ENCODE assay signal across 8 mouse cellular contexts in genomic region chr17:34899053-34899889, GRCm38 (mm10). TPM values are rescaled to one million over a fixed set of nuclear protein-coding genes. Genes with fewer than 3 reads are reported as not detected.
DNase-seq lines count a peak whose midpoint lies in the region; ATAC-seq and TF ChIP-seq lines count a peak whose summit lies in the region.

No protein-coding gene starts in this region.

- peaks cover 57% of the 10 kb centered on the region for H3K4me1 ChIP-seq in G1E (ENCODE audit: insufficient read depth, low read depth, low read length)
- peaks cover 30% of the 10 kb centered on the region for H3K4me1 ChIP-seq in heart, embryonic 12.5 days (replicated peaks)
- H3K4me1 ChIP-seq in small intestine, adult 2 months (ENCODE audit: control insufficient read depth, insufficient read depth, insufficient read length, low read length), result peaks cover 12% of the 10 kb centered on the region

- no peaks in the 10 kb centered on the region; the same call in 1 of the 2 replicates for H3K9me3 ChIP-seq in G1E (replicated peaks)
- H3K9me3 ChIP-seq in heart, embryonic 12.5 days (replicated peaks), result no peaks in the 10 kb centered on the region

- H3K27me3 ChIP-seq in C2C12 (ENCODE audit: control insufficient read depth, insufficient read depth, insufficient read length) (no peaks in the 10 kb centered on the region), G1E (ENCODE audit: insufficient read depth, low read length) (no peaks in the 10 kb centered on the region)
- H3K27me3 ChIP-seq in heart, embryonic 12.5 days (replicated peaks), result no peaks in the 10 kb centered on the region
- no peaks in the 10 kb centered on the region for H3K27me3 ChIP-seq in small intestine, adult 2 months (ENCODE audit: control insufficient read depth, insufficient read depth, low read length)

- peak overlapping the region; percentile 92 for H3K4me2 ChIP-seq in heart, embryonic 12.5 days

- H3K4me3 ChIP-seq in C2C12 (ENCODE audit: insufficient read depth, poor library complexity, severe bottlenecking), result peak overlapping the region; percentile 76
- peak overlapping the region; percentile 91 for H3K4me3 ChIP-seq in G1E (ENCODE audit: low read depth, low read length)
- peak overlapping the region; percentile 90 for H3K4me3 ChIP-seq in heart, embryonic 12.5 days
- peak overlapping the region; percentile 79 for H3K4me3 ChIP-seq in small intestine, adult 2 months (ENCODE audit: low read depth, low read length)

- DNase-seq in G1E (ENCODE audit: low spot score), result peak; percentile 56
- DNase-seq in kidney, postnatal 14 days, result peak; percentile 64
- DNase-seq in lung, postnatal 10 days, result peak; percentile 50

- no peak for ATAC-seq in G1E (ENCODE audit: extremely low read depth, insufficient number of reproducible peaks, low FRiP score, poor library complexity, severe bottlenecking)
- peak; percentile 16; the same call in 1 of the 2 replicates for ATAC-seq in common myeloid progenitor, adult 5-6 weeks (replicated peaks; ENCODE audit: low read depth, poor library complexity, severe bottlenecking)
- ATAC-seq in heart, embryonic 12.5 days (ENCODE audit: insufficient number of reproducible peaks, low FRiP score), result 0 out of 2 replicates have a peak, but pooled peaks have one; percentile 0
- no peak for ATAC-seq in erythroid progenitor cell, adult 5-6 weeks (replicated peaks; ENCODE audit: low FRiP score, poor library complexity, severe bottlenecking)

- under 1% methylated on average over 37 of the region's 45 CpGs for whole genome bisulfite sequencing in heart, embryonic 12.5 days
- 1% methylated on average over 42 of the region's 45 CpGs for WGBS in small intestine, adult 2 months

- TF ChIP-seq CTCF in C2C12 (IDR thresholded peaks at IDR 0.05; ENCODE audit: control insufficient read depth, insufficient read depth, insufficient read length), result no peak
- TF ChIP-seq CTCF in G1E (IDR thresholded peaks at IDR 0.05; ENCODE audit: low read depth, low read length), result no peak
- no peak for TF ChIP-seq CTCF in small intestine, adult 2 months (IDR thresholded peaks at IDR 0.05; ENCODE audit: extremely low read depth, insufficient read length, insufficient replicate concordance, low read depth, low read length)

- H3K27ac ChIP-seq in heart, embryonic 12.5 days (ENCODE audit: poor library complexity, severe bottlenecking), result peak overlapping the region; percentile 90
- peak overlapping the region; percentile 84 for H3K27ac ChIP-seq in small intestine, adult 2 months (ENCODE audit: insufficient read depth, low read depth, low read length)

- peaks cover 62% of the 10 kb centered on the region for H3K79me2 ChIP-seq in C2C12 (ENCODE audit: control insufficient read depth, insufficient read depth)

- H3K9ac ChIP-seq in heart, embryonic 12.5 days, result peak overlapping the region; percentile 97

- H3K36me3 ChIP-seq in C2C12 (ENCODE audit: control insufficient read depth, insufficient read depth), result peaks cover 24% of the 10 kb centered on the region
- peaks cover 49% of the 10 kb centered on the region for H3K36me3 ChIP-seq in G1E (replicated peaks)
- H3K36me3 ChIP-seq in heart, embryonic 12.5 days, result peaks cover 38% of the 10 kb centered on the region
- peaks cover 23% of the 10 kb centered on the region for H3K36me3 ChIP-seq in small intestine, adult 2 months (ENCODE audit: control insufficient read depth, insufficient read depth, low read length)

- H3ac ChIP-seq in C2C12 (ENCODE audit: control insufficient read depth, insufficient read length, low read depth), result peak overlapping the region; percentile 97

- TF ChIP-seq POLR2A in small intestine, adult 2 months (IDR thresholded peaks at IDR 0.05; ENCODE audit: low read depth, low read length), result no peak; the same call in 1 of the 2 replicates

- H3K79me3 ChIP-seq in C2C12 (ENCODE audit: low read depth), result peaks cover 26% of the 10 kb centered on the region

TF ChIP-seq in C2C12, 6 proteins besides CTCF, POLR2A, EP300 and RAD21:
- TF ChIP-seq MYOD1 (IDR thresholded peaks at IDR 0.05; ENCODE audit: control insufficient read depth, insufficient read length, low read depth) (no peak), MAX (IDR thresholded peaks at IDR 0.05) (no peak), USF1 (IDR thresholded peaks at IDR 0.05; ENCODE audit: low read depth) (no peak), CEBPB (IDR thresholded peaks at IDR 0.05; ENCODE audit: low read depth) (no peak), FOSL1 (IDR thresholded peaks at IDR 0.05; ENCODE audit: insufficient read depth, low read length, poor library complexity, severe bottlenecking) (no peak)
TF ChIP-seq in C2C12: peak in this region for 0.

RNA-seq across cellular contexts. Expression of gene Ehmt2, which starts 1.0 kb away (rescaled TPM):
- 106 TPM for polyA plus RNA-seq in C2C12 (2012; fragmentation: generic; extraction: Trizol)
- 123 and 126 TPM in 2 replicates for total RNA-seq in G1E (2014; fragmentation: Nextera tagmentation)
- total RNA-seq in G1E (2017), result 94.4 and 108 TPM in 2 replicates
- 346 and 451 TPM in 2 replicates for polyA plus RNA-seq in G1E (2012)
- 96.6 and 107 TPM in 2 replicates for total RNA-seq in common myeloid progenitor, adult 5-6 weeks (2017)
- 49.1 and 51.6 TPM in 2 replicates for polyA plus RNA-seq in heart, embryonic 12.5 days (2016; fragmentation: Nextera tagmentation; extraction: Ambion mirVana)
- 101 and 242 TPM in 2 replicates for polyA plus RNA-seq in small intestine, adult 2 months (2012; rRNA removed)
- total RNA-seq in erythroid progenitor cell, adult 5-6 weeks (2015; ENCODE audit: low replicate concordance), result 15.1 and 28.5 TPM in 2 replicates
- total RNA-seq in erythroid progenitor cell, adult 5-6 weeks (2017; ENCODE audit: low replicate concordance), result 7.0 and 8.3 TPM in 2 replicates

RNA-seq across cellular contexts. Expression of gene C2, which starts 1.2 kb away (rescaled TPM):
- 0.32 TPM for polyA plus RNA-seq in C2C12 (2012; fragmentation: generic; extraction: Trizol)
- 22.2 and 25.9 TPM in 2 replicates for total RNA-seq in G1E (2014; fragmentation: Nextera tagmentation)
- 1.4 and 2.5 TPM in 2 replicates for total RNA-seq in G1E (2017)
- 1.2 and 2.3 TPM in 2 replicates for polyA plus RNA-seq in G1E (2012)
- total RNA-seq in common myeloid progenitor, adult 5-6 weeks (2017), result 2.8 and 10.0 TPM in 2 replicates
- 0.24 and 0.35 TPM in 2 replicates for polyA plus RNA-seq in heart, embryonic 12.5 days (2016; fragmentation: Nextera tagmentation; extraction: Ambion mirVana)
- polyA plus RNA-seq in small intestine, adult 2 months (2012; rRNA removed), result 4.3 and 10.6 TPM in 2 replicates
- 15.5 and 23.5 TPM in 2 replicates for total RNA-seq in erythroid progenitor cell, adult 5-6 weeks (2015; ENCODE audit: low replicate concordance)
- total RNA-seq in erythroid progenitor cell, adult 5-6 weeks (2017; ENCODE audit: low replicate concordance), result 1.8 TPM in 1 of 2 replicates, not detected in the other

RNA-seq across cellular contexts. Expression of gene Slc44a4, which starts 15.0 kb away (rescaled TPM):
- 0.06 TPM for polyA plus RNA-seq in C2C12 (2012; fragmentation: generic; extraction: Trizol)
- total RNA-seq in G1E (2014; fragmentation: Nextera tagmentation), result not detected in 2 replicates
- total RNA-seq in G1E (2017), result 0.06 TPM in 1 of 2 replicates, not detected in the other
- polyA plus RNA-seq in G1E (2012), result not detected in 2 replicates
- not detected in 2 replicates for total RNA-seq in common myeloid progenitor, adult 5-6 weeks (2017)
- polyA plus RNA-seq in heart, embryonic 12.5 days (2016; fragmentation: Nextera tagmentation; extraction: Ambion mirVana), result 0.08 TPM in 1 of 2 replicates, not detected in the other
- 64.8 and 101 TPM in 2 replicates for polyA plus RNA-seq in small intestine, adult 2 months (2012; rRNA removed)
- not detected in 2 replicates for total RNA-seq in erythroid progenitor cell, adult 5-6 weeks (2015; ENCODE audit: low replicate concordance)
- total RNA-seq in erythroid progenitor cell, adult 5-6 weeks (2017; ENCODE audit: low replicate concordance), result not detected in 2 replicates

RNA-seq across cellular contexts. Expression of gene Gm20547, which starts 17.4 kb away (rescaled TPM):
- polyA plus RNA-seq in C2C12 (2012; fragmentation: generic; extraction: Trizol) (not detected), G1E (2012) (not detected in 2 replicates)
- total RNA-seq in G1E (2014; fragmentation: Nextera tagmentation) (not detected in 2 replicates), G1E (2017) (not detected in 2 replicates)
- total RNA-seq in common myeloid progenitor, adult 5-6 weeks (2017), result not detected in 2 replicates
- not detected in 2 replicates for polyA plus RNA-seq in heart, embryonic 12.5 days (2016; fragmentation: Nextera tagmentation; extraction: Ambion mirVana)
- not detected in 2 replicates for polyA plus RNA-seq in small intestine, adult 2 months (2012; rRNA removed)
- not detected in 2 replicates for total RNA-seq in erythroid progenitor cell, adult 5-6 weeks (2015; ENCODE audit: low replicate concordance)
- total RNA-seq in erythroid progenitor cell, adult 5-6 weeks (2017; ENCODE audit: low replicate concordance), result not detected in 2 replicates

RNA-seq across cellular contexts. Expression of gene Zbtb12, which starts 20.0 kb away (rescaled TPM):
- polyA plus RNA-seq in C2C12 (2012; fragmentation: generic; extraction: Trizol) (15.2 TPM), G1E (2012) (20.4 and 22.7 TPM in 2 replicates)
- total RNA-seq in G1E (2014; fragmentation: Nextera tagmentation) (5.4 and 6.1 TPM in 2 replicates), G1E (2017) (3.1 and 4.4 TPM in 2 replicates)
- 11.1 and 16.2 TPM in 2 replicates for total RNA-seq in common myeloid progenitor, adult 5-6 weeks (2017)
- 2.6 and 2.8 TPM in 2 replicates for polyA plus RNA-seq in heart, embryonic 12.5 days (2016; fragmentation: Nextera tagmentation; extraction: Ambion mirVana)
- polyA plus RNA-seq in small intestine, adult 2 months (2012; rRNA removed), result 2.9 and 6.8 TPM in 2 replicates
- not detected in 2 replicates for total RNA-seq in erythroid progenitor cell, adult 5-6 weeks (2015; ENCODE audit: low replicate concordance)
- total RNA-seq in erythroid progenitor cell, adult 5-6 weeks (2017; ENCODE audit: low replicate concordance), result 1.0 TPM in 1 of 2 replicates, not detected in the other

Comparison
In these comparisons a context has a peak if more than half of its experiments do, and no peak if none do; other contexts are left out.
1. ATAC-seq: peak in common myeloid progenitor, adult 5-6 weeks (single experiment) and heart, embryonic 12.5 days (single experiment); none in G1E (single experiment) and erythroid progenitor cell, adult 5-6 weeks (single experiment).
2. RNA of gene Slc44a4, which starts 15.0 kb away (polyA plus RNA-seq): 64.8 to 101 TPM in small intestine, adult 2 months; 0.08 TPM in heart, embryonic 12.5 days, 0.06 TPM in C2C12 (single experiment) and not detected in G1E; every median in the first group is over 10 times any median in the second.
3. Peak in every context shown above with its lines, with median percentiles within 50 percentile points of each other: H3K4me3 ChIP-seq and DNase-seq.